Mouse (Mus musculus): Measurements from ENCODE around the gene Atp5h. TPM values are rescaled to one million over a fixed set of nuclear protein-coding genes. Genes with fewer than 3 reads are reported as not detected.

The Atp5h gene
- total RNA-seq, 1 experiment, result 342 TPM

- Histone ChIP-seq H3K4me1 (ENCODE audit: control insufficient read depth in 2 of 2, insufficient read depth in 2 of 2, low read length in 2 of 2, poor library complexity in 1 of 2) (peaks cover 4 to 7% of the 10 kb centered on the region in 2 experiments; a peak in 2 of 4 replicates), H3K9ac (ENCODE audit: insufficient read depth, low read depth, low read length, poor library complexity, severe bottlenecking) (no peak overlapping the region), H3K4me3 (ENCODE audit: insufficient read depth in 1 of 2, low read depth in 1 of 2, low read length in 2 of 2, poor library complexity in 1 of 2, severe bottlenecking in 1 of 2) (no peak overlapping the region), H3K27ac (ENCODE audit: insufficient read depth, low read depth, low read length, poor library complexity, severe bottlenecking) (no peak overlapping the region), H3K9me3 (ENCODE audit: control insufficient read depth, insufficient read depth, low read depth, low read length) (no peaks in the 10 kb centered on the region), H3K36me3 (ENCODE audit: control insufficient read depth, insufficient read depth, low read length, poor library complexity, severe bottlenecking) (no peaks in the 10 kb centered on the region)
- TF ChIP-seq MAFK (IDR thresholded peaks at IDR 0.05; ENCODE audit: insufficient read depth, low read depth, low read length) (no peak), ZNF384 (IDR thresholded peaks at IDR 0.05; ENCODE audit: low read depth, low read length) (no peak), HCFC1 (IDR thresholded peaks at IDR 0.05; ENCODE audit: borderline replicate concordance, insufficient read depth, low read length) (no peak), ZC3H11A (IDR thresholded peaks at IDR 0.05; ENCODE audit: borderline replicate concordance, low read depth, low read length) (no peak), CHD2 (IDR thresholded peaks at IDR 0.05; ENCODE audit: low read depth, low read length) (no peak)
- in situ Hi-C loops (cut with MboI; ENCODE audit: low sequenced_read_pairs in 2 of 2, unreplicated experiment in 2 of 2), result no loop called here
- no peak for DNase-seq (ENCODE audit: low read depth, low spot score)
Measured at GRCm38 (mm10) chr11:115451781-115452241, 32.0 kb upstream of the Atp5h start.

GRCm38 (mm10) chr11:115450176-115450575 is 30.4 kb upstream of the Atp5h start:
- H3K9me3 ChIP-seq (ENCODE audit: control insufficient read depth, insufficient read depth, low read depth, low read length), result no peaks in the 10 kb centered on the region
- H3K36me3 ChIP-seq (ENCODE audit: control insufficient read depth, insufficient read depth, low read length, poor library complexity, severe bottlenecking), result no peaks in the 10 kb centered on the region
- no peak overlapping the region for H3K9ac ChIP-seq (ENCODE audit: insufficient read depth, low read depth, low read length, poor library complexity, severe bottlenecking)
- DNase-seq (ENCODE audit: low read depth, low spot score), result no peak
- H3K4me1 ChIP-seq (ENCODE audit: control insufficient read depth in 2 of 2, insufficient read depth in 2 of 2, low read length in 2 of 2, poor library complexity in 1 of 2), result peaks cover 0 to 1% of the 10 kb centered on the region in 2 experiments; a peak in 1 of 4 replicates
- in situ Hi-C loops (cut with MboI; ENCODE audit: low sequenced_read_pairs in 2 of 2, unreplicated experiment in 2 of 2), result no loop called here
- TF ChIP-seq HCFC1 (IDR thresholded peaks at IDR 0.05; ENCODE audit: borderline replicate concordance, insufficient read depth, low read length) (no peak), CHD2 (IDR thresholded peaks at IDR 0.05; ENCODE audit: low read depth, low read length) (no peak), MAFK (IDR thresholded peaks at IDR 0.05; ENCODE audit: insufficient read depth, low read depth, low read length) (no peak), ZNF384 (IDR thresholded peaks at IDR 0.05; ENCODE audit: low read depth, low read length) (no peak), ZC3H11A (IDR thresholded peaks at IDR 0.05; ENCODE audit: borderline replicate concordance, low read depth, low read length) (no peak)
- H3K27ac ChIP-seq (ENCODE audit: insufficient read depth, low read depth, low read length, poor library complexity, severe bottlenecking), result no peak overlapping the region
- H3K4me3 ChIP-seq (ENCODE audit: insufficient read depth in 1 of 2, low read depth in 1 of 2, low read length in 2 of 2, poor library complexity in 1 of 2, severe bottlenecking in 1 of 2), result no peak overlapping the region

GRCm38 (mm10) chr11:115448998-115449397 is 29.2 kb upstream of the Atp5h start:
- in situ Hi-C loops (cut with MboI; ENCODE audit: low sequenced_read_pairs in 2 of 2, unreplicated experiment in 2 of 2), result no loop called here

GRCm38 (mm10) chr11:115448075-115448474 is 28.3 kb upstream of the Atp5h start:
- Histone ChIP-seq H3K9ac (ENCODE audit: insufficient read depth, low read depth, low read length, poor library complexity, severe bottlenecking) (peak overlapping the region; percentile 42; the same call in 1 of the 2 replicates), H3K27ac (ENCODE audit: insufficient read depth, low read depth, low read length, poor library complexity, severe bottlenecking) (no peak overlapping the region), H3K9me3 (ENCODE audit: control insufficient read depth, insufficient read depth, low read depth, low read length) (no peaks in the 10 kb centered on the region), H3K4me3 (ENCODE audit: insufficient read depth in 1 of 2, low read depth in 1 of 2, low read length in 2 of 2, poor library complexity in 1 of 2, severe bottlenecking in 1 of 2) (peak overlapping the region; percentile 51 to 52), H3K36me3 (ENCODE audit: control insufficient read depth, insufficient read depth, low read length, poor library complexity, severe bottlenecking) (no peaks in the 10 kb centered on the region), H3K4me1 (ENCODE audit: control insufficient read depth in 2 of 2, insufficient read depth in 2 of 2, low read length in 2 of 2, poor library complexity in 1 of 2) (peaks cover 0 to 1% of the 10 kb centered on the region in 2 experiments; a peak in 1 of 4 replicates)
- no peak for DNase-seq (ENCODE audit: low read depth, low spot score)
- TF ChIP-seq MAFK (IDR thresholded peaks at IDR 0.05; ENCODE audit: insufficient read depth, low read depth, low read length), result no peak
- TF ChIP-seq CHD2 (IDR thresholded peaks at IDR 0.05; ENCODE audit: low read depth, low read length), result no peak
- no peak for TF ChIP-seq ZC3H11A (IDR thresholded peaks at IDR 0.05; ENCODE audit: borderline replicate concordance, low read depth, low read length)
- no peak for TF ChIP-seq ZNF384 (IDR thresholded peaks at IDR 0.05; ENCODE audit: low read depth, low read length)
- no peak for TF ChIP-seq HCFC1 (IDR thresholded peaks at IDR 0.05; ENCODE audit: borderline replicate concordance, insufficient read depth, low read length)
- in situ Hi-C loops (cut with MboI; ENCODE audit: low sequenced_read_pairs in 2 of 2, unreplicated experiment in 2 of 2), result no loop called here

More at GRCm38 (mm10) chr11:115448998-115449397, 29.2 kb upstream of the Atp5h start:
- Histone ChIP-seq H3K27ac (ENCODE audit: insufficient read depth, low read depth, low read length, poor library complexity, severe bottlenecking) (no peak overlapping the region), H3K4me3 (ENCODE audit: insufficient read depth in 1 of 2, low read depth in 1 of 2, low read length in 2 of 2, poor library complexity in 1 of 2, severe bottlenecking in 1 of 2) (no peak overlapping the region), H3K36me3 (ENCODE audit: control insufficient read depth, insufficient read depth, low read length, poor library complexity, severe bottlenecking) (no peaks in the 10 kb centered on the region), H3K9me3 (ENCODE audit: control insufficient read depth, insufficient read depth, low read depth, low read length) (no peaks in the 10 kb centered on the region), H3K9ac (ENCODE audit: insufficient read depth, low read depth, low read length, poor library complexity, severe bottlenecking) (no peak overlapping the region), H3K4me1 (ENCODE audit: control insufficient read depth in 2 of 2, insufficient read depth in 2 of 2, low read length in 2 of 2, poor library complexity in 1 of 2) (peaks cover 0 to 1% of the 10 kb centered on the region in 2 experiments; a peak in 1 of 4 replicates)
- DNase-seq (ENCODE audit: low read depth, low spot score), result no peak
- TF ChIP-seq MAFK (IDR thresholded peaks at IDR 0.05; ENCODE audit: insufficient read depth, low read depth, low read length) (no peak), CHD2 (IDR thresholded peaks at IDR 0.05; ENCODE audit: low read depth, low read length) (no peak), ZNF384 (IDR thresholded peaks at IDR 0.05; ENCODE audit: low read depth, low read length) (no peak), HCFC1 (IDR thresholded peaks at IDR 0.05; ENCODE audit: borderline replicate concordance, insufficient read depth, low read length) (no peak), ZC3H11A (IDR thresholded peaks at IDR 0.05; ENCODE audit: borderline replicate concordance, low read depth, low read length) (no peak)

Measured in ES-E14 (cell line).